Mouse (Mus musculus) thymus, postnatal 25 days (tissue): ENCODE data around the gene AW146154.
"Not testable (repeated sequence)": the region's sequence is repeated elsewhere in the genome, so short reads cannot be mapped to it uniquely, and the experiment has no call there.

Source experiments
- DNase-seq: peaks from one replicate; pipeline ENCODE4 v3.0.0; 2022

AW146154 gene

DNA sequence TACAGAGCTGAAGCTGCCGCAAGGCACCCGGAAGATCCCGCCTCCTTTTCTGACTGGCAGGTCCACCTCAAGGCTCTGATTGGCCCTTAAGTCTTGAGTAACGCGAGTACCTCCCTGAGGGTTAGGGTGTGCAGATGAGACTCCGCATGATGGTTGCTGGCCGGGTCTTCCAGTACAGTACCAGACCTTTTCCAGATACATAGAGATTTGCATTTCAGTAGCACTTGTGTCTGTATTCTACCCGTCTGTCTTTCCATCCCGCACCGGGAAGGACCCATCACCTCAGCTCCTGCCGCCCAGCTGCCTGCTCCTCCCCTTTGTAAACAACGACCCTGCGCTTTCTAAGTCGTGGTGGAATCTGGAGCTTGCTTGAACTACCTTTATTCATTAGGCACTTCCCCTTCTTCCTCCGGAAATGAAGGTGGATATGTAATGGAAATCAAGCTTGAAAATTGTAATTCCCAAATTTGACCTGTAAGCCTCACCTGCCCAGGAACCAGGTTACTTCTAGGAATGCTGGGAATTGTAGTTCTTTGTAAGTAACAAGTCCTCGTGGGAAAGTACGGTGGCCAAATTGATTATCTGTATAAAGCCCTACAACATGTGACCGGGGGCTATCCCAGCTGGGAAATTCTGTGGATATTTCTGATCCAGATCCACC, at the start of gene AW146154, which contains the start of gene Gm20449:
Gene AW146154, minus strand, starts transcription at position 502 of the 661 bp plus-strand sequence.
Gene Gm20449, minus strand, starts transcription at position 29 of the 661 bp plus-strand sequence.
- peak; percentile 96 for DNase-seq

DNA sequence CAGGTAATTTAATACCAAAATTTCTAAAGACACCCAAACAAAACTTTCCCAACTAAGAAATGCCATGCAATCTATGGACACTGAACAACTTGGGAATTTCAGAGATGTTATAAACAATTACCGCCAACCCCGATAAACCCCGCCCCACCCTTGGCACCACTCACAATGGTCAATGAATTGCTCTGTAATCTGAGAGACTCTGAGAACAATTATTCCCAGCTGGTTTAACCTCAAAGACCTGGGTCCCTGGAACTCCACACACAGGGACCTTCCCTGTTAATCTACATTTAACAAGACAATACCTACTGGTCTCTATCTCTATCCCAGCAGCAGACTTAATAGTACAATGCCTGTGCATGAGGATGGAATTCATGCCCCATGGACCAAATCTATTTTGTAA, 13.0 kb upstream of the AW146154 start:
- no peak for DNase-seq

DNA sequence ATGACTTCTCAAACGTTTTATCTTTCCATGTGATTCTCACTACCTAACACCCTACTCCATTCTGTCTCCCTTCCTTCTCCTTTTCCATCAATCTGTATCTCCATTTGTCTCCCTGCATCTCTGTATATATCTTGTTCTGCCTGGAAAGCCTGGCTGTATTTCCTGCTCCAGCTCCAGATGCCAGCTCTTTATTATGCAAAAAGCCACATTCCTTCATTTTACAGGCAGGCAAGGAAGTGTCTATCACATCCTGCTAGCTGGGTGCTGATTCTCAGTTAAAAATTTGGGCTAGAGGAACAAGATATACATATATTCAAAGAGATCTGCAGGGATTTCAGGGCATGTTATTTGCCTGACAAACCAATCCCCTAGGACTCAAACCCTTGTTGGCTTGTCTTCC, 12.5 kb upstream of the AW146154 start:
- DNase-seq, result no peak

DNA sequence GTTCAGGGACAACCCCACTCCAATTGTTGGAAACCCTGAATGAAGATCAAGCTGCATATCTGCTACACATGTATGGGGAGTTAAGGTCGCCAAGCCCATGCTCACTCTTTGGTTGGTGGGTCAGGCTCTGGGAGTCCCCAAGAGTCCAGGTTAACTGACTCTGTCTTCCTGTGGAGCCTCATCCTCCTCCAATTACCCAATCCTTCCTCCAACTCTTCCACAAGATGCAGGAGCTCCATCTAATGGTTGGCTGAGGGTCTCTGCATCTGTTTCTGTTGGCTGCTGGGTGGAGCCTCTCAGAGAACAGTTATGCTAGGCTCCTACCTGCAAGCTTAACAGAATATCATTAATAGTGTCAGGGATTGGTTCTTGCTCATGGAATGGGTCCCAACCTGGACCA, 2.7 kb upstream of the AW146154 start:
- no peak for DNase-seq

DNA sequence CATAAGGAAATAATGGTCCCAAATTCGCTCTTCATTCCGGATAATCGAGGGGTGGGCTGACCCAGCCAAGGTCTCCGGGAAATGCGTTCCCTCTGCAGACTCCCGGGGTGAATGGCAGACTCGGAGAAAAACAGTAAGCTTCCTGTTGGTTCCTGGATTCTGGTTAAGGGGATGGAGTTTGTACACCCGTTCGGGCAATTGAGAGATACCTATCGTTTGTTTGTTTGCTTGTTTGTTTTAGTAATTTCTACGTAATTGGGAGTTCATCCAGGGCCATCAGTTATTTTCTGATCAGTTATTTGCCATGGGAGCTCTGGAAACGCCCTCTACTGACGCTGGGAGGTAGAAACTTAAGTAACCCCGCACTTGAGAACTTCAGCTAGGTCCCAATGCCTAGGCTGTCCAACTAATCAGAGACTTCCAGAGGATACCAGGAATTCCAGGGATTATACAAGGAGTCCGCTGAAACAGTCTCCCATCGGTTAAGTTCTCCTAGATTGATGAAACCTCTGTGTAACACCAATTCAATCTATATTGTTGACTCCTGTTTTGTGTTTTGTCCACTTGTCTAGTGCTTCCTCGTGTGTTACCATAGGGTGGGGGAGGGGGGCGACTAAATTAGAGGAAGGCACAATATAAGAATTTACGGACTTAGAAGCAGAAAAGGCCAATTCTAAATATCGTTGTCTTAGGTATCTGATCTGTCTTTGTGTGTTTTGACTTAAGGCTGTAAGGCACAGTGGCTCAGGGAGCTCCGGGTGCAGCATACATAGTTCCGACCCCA, 653 bp upstream of the AW146154 start:
- peak; percentile 66 for DNase-seq

DNA sequence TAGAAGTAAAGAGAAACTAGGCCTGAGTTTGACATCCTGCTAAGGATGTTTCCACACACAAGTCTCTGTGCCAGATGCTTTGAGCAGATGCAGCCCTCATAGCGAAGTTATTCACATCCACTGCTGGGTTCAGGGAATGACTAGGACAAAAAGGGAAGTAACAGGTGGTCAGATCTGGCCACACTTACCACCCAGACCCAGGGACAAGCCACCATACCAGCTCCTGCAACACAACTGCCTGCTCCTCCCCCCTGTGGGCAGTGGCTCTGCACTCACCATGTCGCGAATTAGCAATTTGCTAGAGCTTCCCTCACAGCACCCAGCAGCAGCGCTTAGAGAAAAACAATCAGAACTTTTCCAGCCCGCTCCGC, 687 bp downstream of the AW146154 start:
- not testable (repeated sequence) for DNase-seq

DNA sequence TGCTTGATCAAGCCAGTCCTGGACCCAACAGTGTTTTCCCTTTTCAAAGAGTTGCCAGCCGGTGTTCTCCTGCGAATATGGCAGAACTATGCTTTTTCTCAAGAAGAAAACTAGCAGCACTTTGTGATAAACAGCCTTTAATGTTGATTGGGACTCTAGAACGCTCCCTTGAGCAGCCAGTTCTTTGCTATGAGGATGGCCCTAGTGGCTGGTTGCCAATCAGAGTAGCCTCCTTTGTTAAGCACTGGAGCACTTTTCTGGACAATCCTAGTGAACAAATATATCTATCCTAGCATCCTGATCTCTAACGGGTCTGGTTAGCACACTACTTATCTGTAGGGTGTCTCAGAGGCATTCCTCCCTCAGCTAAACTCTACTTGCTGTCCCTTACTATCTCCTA, 1.2 kb downstream of the AW146154 start:
- not testable (repeated sequence) for DNase-seq

DNA sequence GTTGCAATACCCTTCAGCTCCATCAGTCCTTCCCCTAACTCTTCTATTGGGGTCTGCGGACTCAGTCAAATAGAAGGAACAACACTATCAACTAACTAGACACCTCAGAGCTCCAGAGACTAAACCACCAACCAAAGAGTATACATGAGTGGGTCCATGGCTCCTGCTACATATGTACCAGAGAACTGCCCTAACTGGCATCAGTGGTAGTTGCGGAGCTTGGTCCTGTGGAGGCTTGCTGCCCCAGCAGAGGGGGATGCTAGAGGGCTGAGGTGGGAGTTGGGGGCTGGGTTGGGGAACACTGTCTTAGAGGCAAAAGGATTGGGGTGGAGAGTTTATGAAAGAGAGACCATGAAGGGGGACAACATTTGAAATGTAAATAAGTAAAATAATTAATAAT, 1.8 kb downstream of the AW146154 start:
- no peak for DNase-seq

DNA sequence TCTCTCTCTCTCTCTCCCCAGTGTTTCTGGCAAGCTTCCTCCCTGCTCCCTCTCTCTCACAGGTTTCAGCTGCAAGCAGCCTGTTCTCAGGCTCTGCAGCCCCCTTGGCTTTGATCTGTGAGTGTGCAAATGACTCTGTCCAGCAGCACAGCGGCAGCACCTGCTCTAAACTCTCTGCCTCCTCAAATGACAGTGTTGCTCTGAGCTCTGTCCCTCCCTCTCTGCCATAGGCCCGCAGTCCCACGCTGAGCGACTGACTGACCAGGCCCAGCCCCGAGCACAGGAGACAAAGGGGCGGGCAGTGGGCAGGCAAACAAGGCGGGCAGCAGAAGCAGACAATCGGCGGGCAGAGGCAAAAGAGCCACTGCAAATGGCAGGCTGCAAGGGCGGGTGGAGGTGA, 47.8 kb downstream of the AW146154 start:
- no peak for DNase-seq

DNA sequence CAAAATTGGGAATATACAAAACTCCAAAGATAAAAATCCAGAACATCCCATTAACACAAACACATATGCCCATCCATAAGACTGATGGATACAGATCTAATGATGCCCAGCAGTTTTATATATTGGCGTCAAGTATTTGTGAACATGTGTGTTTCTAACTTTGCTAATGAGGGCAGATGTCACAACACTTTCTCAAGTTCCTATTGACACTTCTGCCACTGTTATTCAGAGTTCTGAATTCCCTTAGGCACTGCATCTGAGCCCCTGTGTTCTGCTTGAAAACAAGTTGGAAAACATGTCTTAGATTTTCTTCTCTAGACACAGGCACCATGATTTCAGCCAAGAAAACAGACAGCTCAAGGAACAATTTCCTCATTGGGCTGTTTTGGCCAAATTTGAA, 51.1 kb downstream of the AW146154 start, which contains the start of gene Vmn2r57:
Gene Vmn2r57, minus strand, starts transcription at position 101 of the 400 bp plus-strand sequence.
- DNase-seq, result not testable (repeated sequence)
